Mouse (Mus musculus) urinary bladder, adult 18-20 months (tissue): ENCODE data around the gene Negr1.

Experiments
- DNase-seq, 2 experiments: peaks; one replicate each; pipeline ENCODE4 v3.0.0; 2022; ENCODE audit warnings: low spot score in 2 of 2, mixed read lengths in 2 of 2

The Negr1 gene

GRCm38 (mm10) chr3:156796061-156796691 is 234.6 kb downstream of the Negr1 start:
- DNase-seq: no peak

- DNase-seq: no peak
These were observed 237.6 kb downstream of the Negr1 start for GRCm38 (mm10) chr3:156799228-156799627.

- DNase-seq: no peak
These were observed 248.2 kb downstream of the Negr1 start for GRCm38 (mm10) chr3:156809836-156810235.

GRCm38 (mm10) chr3:156816938-156817337 is 255.3 kb downstream of the Negr1 start:
- no peak for DNase-seq

GRCm38 (mm10) chr3:156817452-156817851 is 255.9 kb downstream of the Negr1 start:
- no peak for DNase-seq

GRCm38 (mm10) chr3:156823039-156823438 is 261.4 kb downstream of the Negr1 start:
- no peak for DNase-seq

- no peak for DNase-seq
These were observed 272.3 kb downstream of the Negr1 start for GRCm38 (mm10) chr3:156833920-156834319.

- DNase-seq: no peak
These were observed 277.0 kb downstream of the Negr1 start for GRCm38 (mm10) chr3:156838550-156838949.

GRCm38 (mm10) chr3:156848385-156848784 is 286.8 kb downstream of the Negr1 start:
- no peak for DNase-seq

GRCm38 (mm10) chr3:156851921-156852320 is 290.3 kb downstream of the Negr1 start:
- DNase-seq: no peak

GRCm38 (mm10) chr3:156870239-156870921 is 308.8 kb downstream of the Negr1 start:
- DNase-seq: no peak

GRCm38 (mm10) chr3:156870922-156871257 is 309.3 kb downstream of the Negr1 start:
- DNase-seq: no peak

GRCm38 (mm10) chr3:156871641-156872196 is 310.1 kb downstream of the Negr1 start:
- no peak for DNase-seq

GRCm38 (mm10) chr3:156876551-156876950 is 315.0 kb downstream of the Negr1 start:
- DNase-seq: no peak

- no peak for DNase-seq
These were observed 320.5 kb downstream of the Negr1 start for GRCm38 (mm10) chr3:156882129-156882528.

- DNase-seq: no peak
These were observed 322.3 kb downstream of the Negr1 start for GRCm38 (mm10) chr3:156883873-156884272.

- no peak for DNase-seq
These were observed 324.1 kb downstream of the Negr1 start for GRCm38 (mm10) chr3:156885689-156886088.

GRCm38 (mm10) chr3:156886915-156887314 is 325.3 kb downstream of the Negr1 start:
- no peak for DNase-seq

- DNase-seq: no peak
These were observed 329.4 kb downstream of the Negr1 start for GRCm38 (mm10) chr3:156890986-156891385.

GRCm38 (mm10) chr3:156895322-156895721 is 333.7 kb downstream of the Negr1 start:
- DNase-seq: no peak

GRCm38 (mm10) chr3:156896106-156896505 is 334.5 kb downstream of the Negr1 start:
- no peak for DNase-seq

GRCm38 (mm10) chr3:156896552-156896951 is 335.0 kb downstream of the Negr1 start:
- DNase-seq: no peak

GRCm38 (mm10) chr3:156901140-156901539 is 339.5 kb downstream of the Negr1 start:
- DNase-seq: no peak
